Mouse (Mus musculus) midbrain, embryonic 12.5 days (tissue): ENCODE results near the gene Ptpn23. TPM values are rescaled to one million over a fixed set of nuclear protein-coding genes. Genes with fewer than 3 reads are reported as not detected.
A peak's percentile ranks its signal among the peaks of the same experiment; 100 is the strongest.
"Not testable (repeated sequence)": the region's sequence is repeated elsewhere in the genome, so short reads cannot be mapped to it uniquely, and the experiment has no call there.

Experiments
- ATAC-seq: fragments of 200-750 bp; cut with Nextera tagmentation; 2 replicates; pipeline ENCODE4 v1.8.0; 2017; ENCODE audit warnings: low read depth, moderate TSS enrichment, moderate library complexity; ENCODE audit not compliant: low FRiP score
- H3K27ac ChIP-seq: fragments of 300-500 bp; sonication (generic); replicated peaks from 2 replicates; pipeline ENCODE4 v1.5.1; 2016; ENCODE audit warnings: mild to moderate bottlenecking
- H3K27me3 ChIP-seq: fragments of 300-500 bp; sonication (generic); 2 replicates; pipeline ENCODE4 v1.6.1; 2016; ENCODE audit warnings: mild to moderate bottlenecking
- H3K36me3 ChIP-seq: fragments of 300-500 bp; sonication (generic); 2 replicates; pipeline ENCODE4 v1.6.1; 2016
- H3K4me1 ChIP-seq: fragments of 300-500 bp; sonication (generic); 2 replicates; pipeline ENCODE4 v1.6.1; 2016
- H3K4me2 ChIP-seq: fragments of 300-500 bp; sonication (generic); replicated peaks from 2 replicates; pipeline ENCODE4 v1.6.1; 2016; ENCODE audit warnings: mild to moderate bottlenecking, moderate library complexity
- H3K4me3 ChIP-seq: fragments of 300-500 bp; sonication (generic); 2 replicates; pipeline ENCODE4 v1.5.1; 2016; ENCODE audit warnings: mild to moderate bottlenecking
- H3K9ac ChIP-seq: fragments of 300-500 bp; sonication (generic); replicated peaks from 2 replicates; pipeline ENCODE4 v1.6.1; 2016; ENCODE audit warnings: mild to moderate bottlenecking, moderate library complexity
- H3K9me3 ChIP-seq: fragments of 300-500 bp; sonication (generic); 2 replicates; pipeline ENCODE4 v1.6.1; 2016; ENCODE audit warnings: mild to moderate bottlenecking
- WGBS: fragments of 180-500 bp; shearing (Covaris S2); methylation state at CpG from one replicate; pipeline ENCODE4 v1.1.7; 2016; 5-methylcytosine and 5-hydroxymethylcytosine counted together
- polyA plus RNA-seq: library from polyadenylated mRNA; unstranded; fragments of >200 nt; fragmentation: Nextera tagmentation; extraction: Ambion mirVana; gene quantifications from 2 replicates; pipeline ENCODE4 v1.2.1, GENCODE M21; 2016

Gene Ptpn23
- polyA plus RNA-seq, 1 experiment from 2014 or later, result 21.5 TPM

DNA sequence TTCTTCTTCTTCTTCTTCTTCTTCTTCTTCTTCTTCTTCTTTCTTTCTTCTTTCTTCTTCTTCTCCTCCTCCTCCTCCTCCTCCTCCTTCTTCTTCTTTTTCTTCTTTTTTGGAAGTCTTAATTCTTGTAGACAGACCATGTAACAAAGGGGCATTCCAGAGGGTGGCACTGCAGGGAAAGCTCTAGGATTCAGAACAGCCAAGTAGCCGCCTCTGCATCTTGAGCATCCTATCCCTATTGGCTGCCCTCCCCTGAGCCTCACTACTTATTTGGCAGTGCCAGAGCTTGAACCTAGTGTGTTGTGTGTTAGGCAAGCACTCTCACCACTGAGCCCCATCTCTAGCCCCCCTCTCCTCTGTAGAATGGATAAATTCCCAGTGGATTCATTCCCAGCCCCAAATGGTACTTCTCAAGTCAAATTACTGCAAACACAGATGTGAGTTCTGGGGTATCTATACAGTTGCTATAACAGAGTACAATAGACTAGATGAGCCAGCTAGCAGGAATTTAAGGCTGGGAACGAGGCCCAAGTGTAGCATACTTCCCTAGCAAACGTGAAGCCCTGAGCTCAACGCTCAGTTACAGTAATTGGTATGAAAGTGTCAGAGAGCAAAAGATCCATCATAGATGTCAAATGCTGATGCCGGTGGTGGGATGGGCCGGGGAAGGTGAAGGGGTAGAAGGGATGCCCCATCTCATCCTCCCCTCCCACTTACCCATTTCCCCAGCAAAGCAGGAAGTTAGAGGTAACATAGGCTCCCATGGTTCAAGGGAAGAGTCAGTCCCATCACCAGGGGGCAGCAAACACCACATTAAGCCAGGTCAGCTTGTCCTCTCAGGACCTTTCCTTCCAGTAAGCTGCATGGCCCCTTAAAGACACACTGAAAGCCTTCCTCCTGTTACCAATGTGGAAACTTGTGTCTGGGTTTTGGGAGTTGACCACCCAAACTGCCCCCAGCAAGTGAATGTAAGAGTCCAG, 3.2 kb upstream of the Ptpn23 start:
- Histone ChIP-seq H3K27me3 (no peaks in the 10 kb centered on the region), H3K9ac (no peak overlapping the region), H3K36me3 (no peaks in the 10 kb centered on the region), H3K9me3 (no peaks in the 10 kb centered on the region), H3K4me2 (no peak overlapping the region), H3K27ac (no peak overlapping the region), H3K4me1 (peaks cover 13% of the 10 kb centered on the region), H3K4me3 (no peak overlapping the region)
- WGBS, result 41% methylated on average over 6 of the region's 6 CpGs
- ATAC-seq, result no peak

DNA sequence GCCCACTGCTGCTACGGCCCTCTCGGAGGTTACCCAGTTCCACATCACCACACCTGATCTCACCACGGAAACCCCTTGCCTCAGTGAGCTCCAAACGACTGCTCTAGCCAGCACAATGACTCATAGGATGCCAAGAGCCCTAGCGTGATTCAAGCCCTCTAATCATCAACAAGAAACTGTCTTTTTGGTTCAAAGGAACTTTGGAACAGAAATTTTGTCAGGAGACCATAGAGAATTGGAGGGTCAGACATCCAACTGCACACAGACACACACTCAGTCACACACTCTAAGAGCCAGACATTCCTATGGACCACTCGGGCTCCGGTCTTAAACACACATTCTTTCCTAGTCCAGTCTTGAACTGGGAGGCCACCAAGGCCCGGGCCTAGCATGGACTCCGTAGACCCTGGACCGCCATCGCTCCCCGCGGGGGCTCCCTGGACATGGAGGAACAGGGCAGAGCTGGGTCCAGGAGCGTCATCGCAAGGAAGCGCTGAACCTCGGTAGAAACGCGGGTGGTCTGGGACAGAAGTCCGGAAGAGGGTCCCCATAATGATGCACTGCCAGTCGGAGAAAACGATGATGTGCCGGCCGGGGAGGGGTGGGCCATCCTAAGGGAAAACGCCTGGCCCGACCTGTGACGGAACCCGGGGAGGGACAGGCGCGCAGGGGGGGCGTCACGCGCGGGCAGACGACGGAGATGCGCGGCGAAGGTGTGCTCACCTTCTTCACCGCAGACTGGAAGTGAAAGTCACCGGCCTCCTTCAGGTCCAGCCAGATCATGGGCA, 508 bp downstream of the Ptpn23 start:
- H3K4me3 ChIP-seq, result peak overlapping the region; percentile 58
- H3K36me3 ChIP-seq, result 0 out of 2 replicates have a peak, but pooled peaks cover 5% of the 10 kb centered on the region
- peak; percentile 68 for ATAC-seq
- 2% methylated on average over 41 of the region's 41 CpGs for WGBS
- H3K9me3 ChIP-seq, result no peaks in the 10 kb centered on the region
- H3K4me2 ChIP-seq, result peak overlapping the region; percentile 90
- H3K4me1 ChIP-seq, result peaks cover 20% of the 10 kb centered on the region
- H3K9ac ChIP-seq, result peak overlapping the region; percentile 89
- H3K27ac ChIP-seq, result peak overlapping the region; percentile 71
- H3K27me3 ChIP-seq, result no peaks in the 10 kb centered on the region

DNA sequence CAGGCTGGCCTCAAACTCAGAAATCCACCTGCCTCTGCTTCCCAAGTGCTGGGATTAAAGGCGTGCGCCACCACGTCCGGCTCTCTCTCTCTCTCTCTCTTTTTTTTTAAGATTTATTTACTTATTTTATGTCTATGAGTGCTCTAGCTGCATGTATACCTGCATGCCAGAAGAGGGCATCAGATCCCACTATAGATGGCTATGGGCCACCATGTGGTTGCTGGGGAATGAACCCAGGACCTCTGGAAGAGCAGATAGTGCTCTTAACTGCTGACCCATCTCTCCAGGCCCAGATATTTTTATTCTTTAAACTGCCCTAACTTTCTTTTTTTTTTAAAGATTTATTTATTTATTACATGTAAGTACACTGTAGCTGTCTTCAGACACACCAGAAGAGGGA, 4.8 kb downstream of the Ptpn23 start:
- H3K4me3 ChIP-seq, H3K9ac ChIP-seq, ATAC-seq, H3K27ac ChIP-seq, H3K4me2 ChIP-seq, H3K9me3 ChIP-seq, H3K27me3 ChIP-seq, H3K36me3 ChIP-seq: not testable (repeated sequence)
- H3K4me1 ChIP-seq, result peaks cover 15% of the 10 kb centered on the region
- WGBS, result 88% methylated on average over 4 of the region's 4 CpGs

DNA sequence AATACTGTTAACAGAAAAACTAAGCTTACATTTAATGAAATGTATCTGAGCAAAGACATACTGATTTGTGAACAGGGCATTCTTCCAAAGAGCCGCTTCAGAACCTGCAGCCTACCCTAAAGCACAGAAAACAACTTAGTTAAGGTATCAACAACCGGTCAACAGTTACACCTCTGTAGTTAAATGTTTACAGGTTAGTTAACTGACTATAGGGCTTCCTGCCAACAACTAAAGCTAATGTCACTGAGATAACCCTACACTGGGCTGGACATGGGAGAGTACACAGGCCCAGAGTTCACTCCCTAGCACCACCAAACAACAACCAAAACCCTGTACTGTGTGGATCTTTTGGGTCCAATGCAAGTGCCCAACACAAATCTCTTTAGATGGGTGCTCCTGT, 5.3 kb downstream of the Ptpn23 start:
- H3K4me3 ChIP-seq, result no peak overlapping the region
- H3K4me1 ChIP-seq, result peaks cover 15% of the 10 kb centered on the region
- no peak overlapping the region for H3K27ac ChIP-seq
- no peak for ATAC-seq
- peaks cover 14% of the 10 kb centered on the region; the same call in 1 of the 2 replicates for H3K36me3 ChIP-seq
- H3K9me3 ChIP-seq, result no peaks in the 10 kb centered on the region
- no peaks in the 10 kb centered on the region for H3K27me3 ChIP-seq
- 97% methylated on average over 2 of the region's 2 CpGs for WGBS
- H3K4me2 ChIP-seq, result no peak overlapping the region
- H3K9ac ChIP-seq, result no peak overlapping the region

DNA sequence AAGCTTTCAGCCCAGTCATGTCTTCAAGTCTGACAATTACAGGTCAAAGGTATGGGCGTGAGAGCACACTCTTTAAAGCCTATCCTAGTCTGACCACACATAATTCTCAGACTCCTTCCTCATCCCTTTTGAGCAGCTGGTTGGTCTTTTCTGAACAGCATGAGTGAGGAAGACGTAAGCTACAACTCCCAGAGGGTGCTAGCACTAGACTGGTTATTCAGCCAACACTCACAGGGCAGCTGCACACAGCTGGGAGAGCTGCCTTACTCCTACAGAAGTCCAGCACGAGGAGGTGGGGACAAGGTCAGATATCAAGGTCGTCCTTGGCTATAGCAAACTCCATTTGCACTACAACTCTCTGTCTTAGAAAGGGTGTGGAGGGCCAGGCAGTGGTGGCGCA, 7.4 kb downstream of the Ptpn23 start:
- Histone ChIP-seq H3K36me3 (peaks cover 31% of the 10 kb centered on the region), H3K4me2 (no peak overlapping the region), H3K9ac (no peak overlapping the region), H3K27ac (no peak overlapping the region), H3K4me3 (no peak overlapping the region), H3K4me1 (0 out of 2 replicates have a peak, but pooled peaks cover under 1% of the 10 kb centered on the region), H3K27me3 (no peaks in the 10 kb centered on the region), H3K9me3 (no peaks in the 10 kb centered on the region)
- 87% methylated on average over 5 of the region's 5 CpGs for WGBS
- ATAC-seq, result no peak

DNA sequence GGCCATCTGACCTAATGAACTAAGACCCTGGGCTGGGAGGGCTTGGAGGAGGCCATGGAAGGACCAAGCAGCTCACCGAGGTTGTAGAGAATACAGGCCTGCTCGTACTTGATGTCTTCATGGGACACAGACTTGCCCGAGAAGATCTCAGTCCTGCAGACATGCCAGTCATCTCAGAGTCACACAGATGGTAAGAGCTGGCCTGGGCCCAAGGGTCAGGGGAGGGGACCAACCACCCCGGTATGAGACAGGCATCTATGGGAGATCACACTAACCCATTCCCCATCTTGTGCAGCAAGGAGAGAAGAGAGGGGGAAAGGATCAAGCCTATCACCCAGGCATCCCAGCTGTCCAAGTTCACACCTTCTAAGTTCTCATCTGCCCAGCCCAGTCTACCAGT, 14.7 kb downstream of the Ptpn23 start:
- H3K9me3 ChIP-seq, result no peaks in the 10 kb centered on the region
- H3K27me3 ChIP-seq, result no peaks in the 10 kb centered on the region
- peaks cover 91% of the 10 kb centered on the region for H3K36me3 ChIP-seq
- H3K4me1 ChIP-seq, result no peaks in the 10 kb centered on the region
- no peak overlapping the region for H3K4me2 ChIP-seq
- ATAC-seq, result no peak
- 92% methylated on average over 4 of the region's 4 CpGs for WGBS
- H3K9ac ChIP-seq, result no peak overlapping the region
- no peak overlapping the region for H3K27ac ChIP-seq
- no peak overlapping the region for H3K4me3 ChIP-seq

DNA sequence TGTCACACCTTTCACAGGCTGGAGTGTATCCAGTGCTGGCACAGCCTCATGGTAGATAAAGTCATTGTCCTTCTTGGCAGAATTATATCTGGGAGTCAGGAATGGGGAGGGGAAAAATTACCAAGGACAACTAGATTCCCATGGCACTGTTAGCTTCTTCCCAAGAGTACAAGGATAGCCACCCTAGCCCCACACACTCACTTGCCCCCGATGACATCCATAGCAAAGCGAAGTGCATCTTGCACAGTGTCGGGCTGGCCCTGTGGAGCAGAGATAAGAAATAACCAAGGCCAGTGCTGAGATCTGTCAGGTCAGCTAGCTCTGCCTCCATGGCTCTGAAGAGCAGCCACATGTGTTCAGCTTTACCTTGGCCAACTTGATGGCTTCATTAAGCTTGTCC, 17.2 kb downstream of the Ptpn23 start:
- Histone ChIP-seq H3K4me3 (no peak overlapping the region), H3K4me2 (no peak overlapping the region), H3K36me3 (peaks cover 95% of the 10 kb centered on the region), H3K4me1 (no peaks in the 10 kb centered on the region), H3K9me3 (no peaks in the 10 kb centered on the region), H3K9ac (no peak overlapping the region), H3K27ac (no peak overlapping the region), H3K27me3 (no peaks in the 10 kb centered on the region)
- 98% methylated on average over 3 of the region's 3 CpGs for WGBS
- no peak for ATAC-seq

DNA sequence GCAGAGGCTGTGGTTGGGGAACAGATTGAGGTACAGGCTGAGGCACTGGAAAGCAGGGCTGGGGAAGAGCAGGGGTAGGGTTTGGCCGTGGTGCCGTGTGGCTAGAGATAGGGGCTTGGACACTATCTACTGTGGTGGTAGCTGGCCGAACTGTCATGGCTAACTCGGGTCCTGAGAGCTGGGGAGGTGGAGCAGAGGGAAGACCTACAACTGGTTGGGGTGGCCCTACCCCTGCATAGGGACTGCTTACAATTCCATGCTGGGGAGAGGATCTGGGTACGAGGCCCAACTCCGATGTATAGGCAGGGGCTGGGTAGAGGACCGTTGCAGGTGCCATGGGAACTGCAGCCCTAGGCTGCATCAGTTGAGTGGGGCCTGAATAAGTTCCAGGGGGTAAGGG, 20.0 kb downstream of the Ptpn23 start:
- ATAC-seq, result no peak
- H3K36me3 ChIP-seq, result peaks cover 99% of the 10 kb centered on the region
- WGBS, result 93% methylated on average over 7 of the region's 7 CpGs
- H3K27ac ChIP-seq, result no peak overlapping the region
- H3K9ac ChIP-seq, result no peak overlapping the region
- H3K4me2 ChIP-seq, result no peak overlapping the region
- H3K9me3 ChIP-seq, result no peaks in the 10 kb centered on the region
- no peaks in the 10 kb centered on the region for H3K4me1 ChIP-seq
- H3K27me3 ChIP-seq, result no peaks in the 10 kb centered on the region
- H3K4me3 ChIP-seq, result no peak overlapping the region

DNA sequence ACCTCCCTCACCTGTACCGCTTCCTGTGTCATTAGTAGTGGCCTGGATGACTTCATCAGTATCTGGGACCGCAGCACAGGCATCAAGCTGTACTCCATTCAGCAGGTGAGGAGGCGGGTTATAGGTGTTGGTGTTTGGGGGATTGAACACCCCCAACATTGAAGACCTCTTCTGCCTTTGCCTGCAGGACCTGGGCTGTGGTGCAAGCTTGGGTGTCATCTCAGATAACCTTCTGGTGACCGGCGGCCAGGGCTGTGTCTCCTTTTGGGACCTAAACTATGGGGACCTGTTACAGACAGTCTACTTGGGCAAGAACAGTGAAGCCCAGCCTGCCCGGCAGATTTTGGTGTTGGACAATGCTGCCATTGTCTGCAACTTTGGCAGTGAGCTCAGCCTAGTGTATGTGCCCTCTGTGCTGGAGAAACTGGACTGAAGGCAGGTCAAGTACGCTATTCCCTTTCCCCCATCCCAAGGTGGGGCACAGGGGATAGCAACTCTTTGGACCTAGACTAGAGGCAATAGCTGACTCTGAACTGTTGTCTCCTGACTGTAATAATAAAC, 23.6 kb downstream of the Ptpn23 start:
- peaks cover 95% of the 10 kb centered on the region for H3K36me3 ChIP-seq
- 91% methylated on average over 7 of the region's 7 CpGs for WGBS
- no peaks in the 10 kb centered on the region for H3K27me3 ChIP-seq

DNA sequence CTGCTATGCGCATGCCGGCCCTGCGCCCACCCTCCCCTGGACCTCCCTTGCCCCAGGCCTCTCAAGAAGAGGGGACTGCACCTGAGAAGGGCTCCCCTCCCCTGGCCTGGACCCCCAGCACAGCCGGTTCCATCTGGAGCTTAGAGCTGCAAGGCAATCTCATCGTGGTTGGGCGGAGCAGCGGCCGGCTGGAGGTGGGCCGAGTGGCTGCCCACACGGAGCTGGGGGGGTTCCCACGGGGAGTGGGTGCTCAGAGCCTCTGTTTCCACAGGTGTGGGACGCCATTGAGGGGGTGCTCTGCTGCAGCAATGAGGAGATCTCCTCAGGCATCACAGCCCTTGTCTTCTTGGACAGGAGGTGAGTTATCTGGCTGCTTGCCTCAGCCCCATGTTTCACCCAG, 26.7 kb downstream of the Ptpn23 start:
- ATAC-seq, result no peak
- WGBS, result 81% methylated on average over 12 of the region's 12 CpGs

More for the DNA sequence above, 23.6 kb downstream of the Ptpn23 start:
- Histone ChIP-seq H3K4me3 (no peak overlapping the region), H3K4me1 (no peaks in the 10 kb centered on the region), H3K4me2 (no peak overlapping the region), H3K27ac (no peak overlapping the region), H3K9ac (no peak overlapping the region), H3K9me3 (no peaks in the 10 kb centered on the region)
- ATAC-seq, result no peak

DNA sequence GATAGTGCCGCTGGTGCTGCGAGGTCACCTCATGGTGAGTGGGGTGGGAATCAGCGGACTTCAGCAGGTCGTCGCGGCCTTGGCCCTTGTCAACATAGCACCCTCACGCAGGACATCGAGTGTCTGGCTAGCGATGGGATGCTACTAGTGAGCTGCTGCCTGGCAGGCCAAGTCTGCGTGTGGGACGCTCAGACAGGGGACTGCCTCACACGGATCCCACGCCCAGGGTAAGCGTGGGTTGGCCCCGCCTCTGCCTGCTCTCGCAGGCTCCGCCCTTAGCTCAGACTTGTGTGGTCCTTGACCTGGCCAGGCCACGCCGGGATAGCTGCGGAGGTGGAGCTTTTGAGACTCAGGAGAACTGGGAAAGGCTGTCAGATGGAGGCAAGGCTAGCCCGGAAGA, 27.4 kb downstream of the Ptpn23 start:
- H3K9ac ChIP-seq, result no peak overlapping the region
- H3K4me3 ChIP-seq, result no peak overlapping the region
- H3K27me3 ChIP-seq, result no peaks in the 10 kb centered on the region
- 49% methylated on average over 21 of the region's 21 CpGs for WGBS
- peak; percentile 52 for ATAC-seq
- no peak overlapping the region for H3K4me2 ChIP-seq
- H3K4me1 ChIP-seq, result no peaks in the 10 kb centered on the region
- no peaks in the 10 kb centered on the region for H3K9me3 ChIP-seq
- no peak overlapping the region for H3K27ac ChIP-seq
- H3K36me3 ChIP-seq, result peaks cover 86% of the 10 kb centered on the region

More for the DNA sequence above, 26.7 kb downstream of the Ptpn23 start:
- Histone ChIP-seq H3K4me3 (no peak overlapping the region), H3K4me1 (no peaks in the 10 kb centered on the region), H3K4me2 (no peak overlapping the region), H3K9me3 (no peaks in the 10 kb centered on the region), H3K27ac (no peak overlapping the region), H3K9ac (no peak overlapping the region), H3K27me3 (no peaks in the 10 kb centered on the region), H3K36me3 (peaks cover 92% of the 10 kb centered on the region)

DNA sequence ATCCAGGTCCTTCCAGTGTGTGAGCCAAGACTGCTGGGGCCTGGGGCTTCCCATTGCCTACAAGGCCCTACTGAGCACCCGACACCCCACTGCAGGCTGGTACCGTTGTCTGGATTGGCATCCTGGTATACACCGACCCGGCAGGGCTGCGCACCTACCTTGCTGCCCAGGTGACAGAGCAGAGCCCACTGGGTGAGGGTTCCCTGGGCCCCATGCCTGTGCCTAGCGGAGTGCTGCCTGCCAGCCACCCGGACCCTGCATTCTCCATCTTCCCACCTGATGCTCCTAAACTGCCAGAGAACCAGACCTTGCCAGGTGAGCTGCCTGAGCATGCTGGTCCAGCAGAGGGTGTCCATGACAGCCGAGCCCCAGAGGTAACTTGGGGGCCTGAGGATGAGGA, 28.7 kb downstream of the Ptpn23 start:
- no peak overlapping the region for H3K4me2 ChIP-seq
- no peaks in the 10 kb centered on the region for H3K9me3 ChIP-seq
- H3K4me3 ChIP-seq, result no peak overlapping the region
- H3K36me3 ChIP-seq, result peaks cover 79% of the 10 kb centered on the region
- no peak overlapping the region for H3K27ac ChIP-seq
- H3K27me3 ChIP-seq, result no peaks in the 10 kb centered on the region
- WGBS, result 95% methylated on average over 8 of the region's 8 CpGs
- no peaks in the 10 kb centered on the region for H3K4me1 ChIP-seq
- H3K9ac ChIP-seq, result no peak overlapping the region
- ATAC-seq, result no peak
